Mouse (Mus musculus) liver, embryonic 14.5 days (tissue): Measurements from ENCODE around the gene Iqcn.

ENCODE experiments used
- CTCF ChIP-seq: IDR thresholded peaks from 2 replicates; pipeline ENCODE4 v1.5.1; 2016; ENCODE audit warnings: antibody characterized with exemption, low read depth, control low read depth
- EP300 ChIP-seq: IDR thresholded peaks from 2 replicates; pipeline ENCODE4 v1.6.1; 2016; ENCODE audit warnings: antibody characterized with exemption, low read depth

DNA sequence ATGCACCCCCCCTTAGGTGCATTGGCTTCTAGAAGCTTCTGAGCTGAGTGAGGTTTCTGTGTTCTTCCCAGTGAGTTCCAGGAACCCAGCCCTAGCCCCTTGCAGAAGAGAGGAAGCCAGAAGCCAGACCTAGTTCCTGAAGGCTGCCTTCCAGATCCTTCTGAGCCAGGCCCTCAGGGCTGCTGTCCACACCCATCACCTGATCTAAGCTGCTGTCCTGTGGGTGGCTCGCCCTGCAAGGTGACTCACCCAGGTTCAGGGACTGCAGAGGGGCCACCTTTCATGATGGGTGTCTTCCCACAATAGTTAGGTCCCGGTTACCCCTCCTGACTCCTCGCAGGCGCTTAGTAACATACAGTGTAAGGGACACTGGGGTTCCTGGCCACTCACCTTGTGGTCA, 23.9 kb upstream of the Iqcn start:
- TF ChIP-seq EP300 (no peak), CTCF (no peak)
